Mouse (Mus musculus) lung, embryonic 16.5 days (tissue): Measurements from ENCODE around the gene Lmntd1. TPM values are rescaled to one million over a fixed set of nuclear protein-coding genes. Genes with fewer than 3 reads are reported as not detected.

Experiments
- ATAC-seq: fragments of 200-750 bp; cut with Nextera tagmentation; 2 replicates; pipeline ENCODE4 v1.8.0; 2017; ENCODE audit warnings: low read depth, mild to moderate bottlenecking, moderate library complexity
- H3K27ac ChIP-seq: fragments of 300-500 bp; sonication (generic); 2 replicates; pipeline ENCODE4 v1.5.1; 2014; ENCODE audit warnings: mild to moderate bottlenecking, control low read depth, low read length
- H3K27me3 ChIP-seq: fragments of 300-500 bp; sonication (generic); 2 replicates; pipeline ENCODE4 v1.6.1; 2014; ENCODE audit warnings: low read depth, low read length, mixed read lengths; ENCODE audit not compliant: control insufficient read depth, insufficient read depth
- H3K36me3 ChIP-seq: fragments of 300-500 bp; sonication (generic); 2 replicates; pipeline ENCODE4 v1.6.1; 2014; ENCODE audit warnings: low read length; ENCODE audit not compliant: control insufficient read depth, insufficient read depth
- H3K4me1 ChIP-seq: fragments of 300-500 bp; sonication (generic); replicated peaks from 2 replicates; pipeline ENCODE4 v1.6.1; 2014; ENCODE audit warnings: low read length, mixed read lengths; ENCODE audit not compliant: control insufficient read depth, insufficient read depth
- H3K4me2 ChIP-seq: fragments of 300-500 bp; sonication (generic); 2 replicates; pipeline ENCODE4 v1.6.1; 2014; ENCODE audit warnings: low read depth, low read length, control low read depth
- H3K4me3 ChIP-seq: fragments of 300-500 bp; sonication (generic); 2 replicates; pipeline ENCODE4 v1.5.1; 2014; ENCODE audit warnings: mild to moderate bottlenecking, low read length, control low read depth
- H3K9ac ChIP-seq: fragments of 300-500 bp; sonication (generic); 2 replicates; pipeline ENCODE4 v1.6.1; 2014; ENCODE audit warnings: low read length, control low read depth
- H3K9me3 ChIP-seq: fragments of 300-500 bp; sonication (generic); 2 replicates; pipeline ENCODE4 v1.6.1; 2016; ENCODE audit warnings: low read length; ENCODE audit not compliant: control insufficient read depth
- WGBS: fragments of 180-500 bp; shearing (Covaris S2); extraction: QIAGEN DNeasy Blood & Tissue Kit; methylation state at CpG from one replicate; pipeline ENCODE4 v1.1.7; 2014; 5-methylcytosine and 5-hydroxymethylcytosine counted together
- polyA plus RNA-seq: library from polyadenylated mRNA; unstranded; fragments of >200 nt; fragmentation: Nextera tagmentation; extraction: Ambion mirVana; gene quantifications from 2 replicates; pipeline ENCODE4 v1.2.1, GENCODE M21; 2015

The Lmntd1 gene
- polyA plus RNA-seq, 1 experiment from 2014 or later: 1.3 TPM

- WGBS: 57% methylated on average over 1 of the region's 1 CpGs
- Histone ChIP-seq H3K4me3 (no peak overlapping the region), H3K36me3 (no peaks in the 10 kb centered on the region), H3K9ac (no peak overlapping the region), H3K4me1 (no peaks in the 10 kb centered on the region), H3K27me3 (no peaks in the 10 kb centered on the region), H3K9me3 (no peaks in the 10 kb centered on the region), H3K27ac (no peak overlapping the region), H3K4me2 (no peak overlapping the region)
- no peak for ATAC-seq
These were observed 190.0 kb downstream of the Lmntd1 start for GRCm38 (mm10) chr6:145424156-145424555.

- no peaks in the 10 kb centered on the region for H3K9me3 ChIP-seq
- H3K27ac ChIP-seq: no peak overlapping the region
- 68% methylated on average over 12 of the region's 12 CpGs for WGBS
- no peaks in the 10 kb centered on the region for H3K27me3 ChIP-seq
- no peak overlapping the region for H3K4me3 ChIP-seq
- H3K4me1 ChIP-seq: no peaks in the 10 kb centered on the region
- no peak overlapping the region for H3K9ac ChIP-seq
- no peak overlapping the region for H3K4me2 ChIP-seq
- no peaks in the 10 kb centered on the region for H3K36me3 ChIP-seq
- no peak for ATAC-seq
These were observed 190.6 kb downstream of the Lmntd1 start for GRCm38 (mm10) chr6:145423484-145423883.

GRCm38 (mm10) chr6:145421666-145422065 lies 192.5 kb downstream of the Lmntd1 start:
- 83% methylated on average over 9 of the region's 9 CpGs for WGBS
- no peak overlapping the region for H3K9ac ChIP-seq
- H3K4me2 ChIP-seq: no peak overlapping the region
- H3K27ac ChIP-seq: no peak overlapping the region
- no peaks in the 10 kb centered on the region for H3K4me1 ChIP-seq
- H3K27me3 ChIP-seq: no peaks in the 10 kb centered on the region
- no peak overlapping the region for H3K4me3 ChIP-seq
- ATAC-seq: no peak
- H3K36me3 ChIP-seq: no peaks in the 10 kb centered on the region
- H3K9me3 ChIP-seq: no peaks in the 10 kb centered on the region

DNA sequence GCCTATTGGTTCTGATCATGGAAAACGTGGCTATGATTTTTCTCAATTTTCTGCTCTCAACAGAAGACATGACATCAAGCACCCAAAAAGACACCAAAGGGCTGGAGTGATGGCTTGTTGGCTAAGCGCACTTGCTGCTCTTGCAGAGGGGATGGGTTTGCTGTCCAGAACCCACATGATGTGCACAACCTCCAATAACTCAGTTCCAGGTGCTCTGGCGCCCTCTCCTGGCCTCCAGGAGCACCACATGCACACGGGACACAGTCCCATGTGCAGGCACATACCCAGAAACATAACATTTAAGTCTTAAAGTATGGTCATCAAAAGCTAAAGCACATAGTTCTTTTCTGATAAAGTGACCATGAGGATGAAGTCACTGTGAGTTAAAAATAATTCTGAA lies 193.7 kb downstream of the Lmntd1 start:
- H3K27ac ChIP-seq: no peak overlapping the region
- no peak overlapping the region for H3K9ac ChIP-seq
- H3K4me3 ChIP-seq: no peak overlapping the region
- no peaks in the 10 kb centered on the region for H3K4me1 ChIP-seq
- H3K4me2 ChIP-seq: no peak overlapping the region
- no peaks in the 10 kb centered on the region for H3K27me3 ChIP-seq
- no peaks in the 10 kb centered on the region for H3K9me3 ChIP-seq
- no peak for ATAC-seq
- no peaks in the 10 kb centered on the region for H3K36me3 ChIP-seq
- WGBS: 68% methylated on average over 4 of the region's 4 CpGs

- no peaks in the 10 kb centered on the region for H3K36me3 ChIP-seq
- no peaks in the 10 kb centered on the region for H3K9me3 ChIP-seq
- H3K27me3 ChIP-seq: no peaks in the 10 kb centered on the region
- no peaks in the 10 kb centered on the region for H3K4me1 ChIP-seq
- WGBS: 89% methylated on average over 5 of the region's 5 CpGs
- H3K4me2 ChIP-seq: no peak overlapping the region
- H3K9ac ChIP-seq: no peak overlapping the region
- no peak for ATAC-seq
- H3K27ac ChIP-seq: no peak overlapping the region
- no peak overlapping the region for H3K4me3 ChIP-seq
These were observed 195.3 kb downstream of the Lmntd1 start for GRCm38 (mm10) chr6:145418856-145419255.

GRCm38 (mm10) chr6:145417720-145418440 lies 196.2 kb downstream of the Lmntd1 start:
- Histone ChIP-seq H3K4me3 (no peak overlapping the region), H3K9me3 (no peaks in the 10 kb centered on the region), H3K27ac (no peak overlapping the region), H3K4me2 (no peak overlapping the region), H3K4me1 (no peaks in the 10 kb centered on the region), H3K36me3 (no peaks in the 10 kb centered on the region), H3K27me3 (no peaks in the 10 kb centered on the region), H3K9ac (no peak overlapping the region)
- no peak for ATAC-seq
- WGBS: 64% methylated on average over 8 of the region's 8 CpGs

DNA sequence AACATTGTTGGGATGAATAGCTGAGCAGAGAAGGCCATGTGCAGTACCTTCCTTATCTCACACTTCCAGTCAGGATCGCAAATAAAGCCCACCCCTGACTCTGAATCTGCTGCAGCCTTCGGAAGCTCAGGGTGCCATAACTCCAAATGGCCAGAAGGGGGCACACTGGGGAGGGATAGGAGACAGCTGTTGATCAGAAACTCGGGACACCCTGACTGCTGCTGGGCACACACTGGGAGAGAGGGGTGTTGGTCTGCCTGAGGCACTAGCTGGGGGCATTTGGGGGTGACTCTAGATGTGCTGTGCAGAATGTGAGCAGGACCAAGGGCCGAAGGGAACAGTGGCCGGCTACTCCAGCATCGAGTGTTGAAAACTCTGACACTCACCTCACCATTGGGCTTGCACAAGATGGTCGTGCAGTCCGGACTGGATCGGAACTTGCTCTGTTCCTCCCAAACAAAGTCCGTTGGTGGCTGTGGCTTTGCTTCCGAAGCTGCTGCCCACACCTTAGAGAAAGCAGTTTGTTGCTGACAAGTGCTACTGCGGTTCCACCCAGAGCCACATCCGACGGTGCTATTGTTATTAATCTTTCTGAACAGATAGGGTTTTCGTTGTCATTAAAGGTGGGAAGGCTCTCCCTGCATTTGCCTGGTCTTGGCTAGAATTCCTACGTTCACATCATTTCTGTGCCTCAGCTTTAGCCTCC lies 197.0 kb downstream of the Lmntd1 start:
- Histone ChIP-seq H3K4me3 (no peak overlapping the region), H3K27me3 (no peaks in the 10 kb centered on the region), H3K36me3 (no peaks in the 10 kb centered on the region), H3K9ac (no peak overlapping the region), H3K9me3 (no peaks in the 10 kb centered on the region), H3K27ac (no peak overlapping the region), H3K4me2 (no peak overlapping the region), H3K4me1 (no peaks in the 10 kb centered on the region)
- 52% methylated on average over 16 of the region's 16 CpGs for WGBS
- ATAC-seq: no peak

DNA sequence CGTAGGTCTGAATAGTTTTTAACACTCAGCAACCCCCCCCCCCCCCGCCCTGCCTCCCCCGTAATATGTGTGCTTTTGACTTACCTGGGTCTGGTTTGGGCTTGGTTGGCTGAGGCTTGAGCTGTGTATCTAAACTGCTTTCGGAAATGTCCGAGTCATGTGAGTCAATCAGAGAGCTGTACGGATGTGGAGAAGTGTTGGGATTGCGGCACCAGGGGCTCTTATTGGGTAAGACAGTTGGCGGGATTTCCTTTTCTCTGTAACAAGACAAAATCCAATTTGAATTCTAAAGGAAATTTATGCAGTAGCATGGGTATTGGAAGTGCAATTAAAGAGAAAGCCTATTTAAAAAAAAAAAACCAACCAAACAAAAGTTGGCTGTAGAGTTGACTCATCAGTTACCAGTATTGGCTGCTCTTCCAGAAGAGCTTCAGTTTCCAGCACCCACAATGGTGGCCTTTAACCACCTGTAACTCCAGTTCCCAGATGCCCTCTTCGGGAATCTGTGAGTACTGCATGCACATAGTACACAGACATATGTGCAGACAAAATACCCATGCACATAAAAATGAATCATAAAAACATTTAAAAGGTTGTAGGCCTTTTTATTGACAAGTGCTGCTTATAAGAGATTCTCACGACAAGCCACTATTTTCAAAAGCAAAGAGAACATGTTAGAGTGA lies 209.6 kb downstream of the Lmntd1 start:
- Histone ChIP-seq H3K27ac (no peak overlapping the region), H3K27me3 (no peaks in the 10 kb centered on the region), H3K4me1 (0 out of 2 replicates have a peak, but pooled peaks cover 3% of the 10 kb centered on the region), H3K9ac (no peak overlapping the region), H3K36me3 (no peaks in the 10 kb centered on the region), H3K4me2 (no peak overlapping the region), H3K9me3 (no peaks in the 10 kb centered on the region), H3K4me3 (no peak overlapping the region)
- no peak for ATAC-seq
- WGBS: 83% methylated on average over 10 of the region's 10 CpGs

DNA sequence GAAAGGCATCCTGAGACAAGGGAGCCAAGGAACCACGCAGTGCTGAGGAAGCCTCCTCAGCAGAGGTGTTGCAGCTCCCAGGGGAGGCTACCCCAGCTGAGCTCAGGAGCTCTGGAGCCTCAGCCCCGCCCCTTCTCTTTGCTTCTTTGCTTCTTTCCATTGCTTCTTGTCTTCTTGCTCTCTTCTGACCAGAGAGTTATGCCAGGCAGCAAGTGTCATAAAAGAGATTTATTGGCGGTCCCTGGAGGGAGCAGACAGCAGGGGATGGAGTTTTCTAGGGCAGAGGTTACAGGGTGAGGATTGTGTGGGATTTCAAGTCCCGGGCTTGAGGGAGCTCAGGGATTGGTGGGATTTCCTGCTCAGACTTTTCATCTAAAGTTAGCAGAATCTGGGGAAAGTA lies 213.0 kb downstream of the Lmntd1 start:
- H3K9ac ChIP-seq: no peak overlapping the region; the same call in 1 of the 2 replicates
- ATAC-seq: no peak
- H3K4me1 ChIP-seq: 0 out of 2 replicates have a peak, but pooled peaks cover 3% of the 10 kb centered on the region
- WGBS: 24% methylated on average over 4 of the region's 4 CpGs
- H3K27me3 ChIP-seq: no peaks in the 10 kb centered on the region
- H3K36me3 ChIP-seq: no peaks in the 10 kb centered on the region
- no peaks in the 10 kb centered on the region for H3K9me3 ChIP-seq
- no peak overlapping the region for H3K4me2 ChIP-seq
- H3K27ac ChIP-seq: no peak overlapping the region
- H3K4me3 ChIP-seq: no peak overlapping the region
